Mouse (Mus musculus): ENCODE data around the gene Vps18.
A peak's percentile ranks its signal among the peaks of the same experiment; 100 is the strongest.

The Vps18 gene

DNA sequence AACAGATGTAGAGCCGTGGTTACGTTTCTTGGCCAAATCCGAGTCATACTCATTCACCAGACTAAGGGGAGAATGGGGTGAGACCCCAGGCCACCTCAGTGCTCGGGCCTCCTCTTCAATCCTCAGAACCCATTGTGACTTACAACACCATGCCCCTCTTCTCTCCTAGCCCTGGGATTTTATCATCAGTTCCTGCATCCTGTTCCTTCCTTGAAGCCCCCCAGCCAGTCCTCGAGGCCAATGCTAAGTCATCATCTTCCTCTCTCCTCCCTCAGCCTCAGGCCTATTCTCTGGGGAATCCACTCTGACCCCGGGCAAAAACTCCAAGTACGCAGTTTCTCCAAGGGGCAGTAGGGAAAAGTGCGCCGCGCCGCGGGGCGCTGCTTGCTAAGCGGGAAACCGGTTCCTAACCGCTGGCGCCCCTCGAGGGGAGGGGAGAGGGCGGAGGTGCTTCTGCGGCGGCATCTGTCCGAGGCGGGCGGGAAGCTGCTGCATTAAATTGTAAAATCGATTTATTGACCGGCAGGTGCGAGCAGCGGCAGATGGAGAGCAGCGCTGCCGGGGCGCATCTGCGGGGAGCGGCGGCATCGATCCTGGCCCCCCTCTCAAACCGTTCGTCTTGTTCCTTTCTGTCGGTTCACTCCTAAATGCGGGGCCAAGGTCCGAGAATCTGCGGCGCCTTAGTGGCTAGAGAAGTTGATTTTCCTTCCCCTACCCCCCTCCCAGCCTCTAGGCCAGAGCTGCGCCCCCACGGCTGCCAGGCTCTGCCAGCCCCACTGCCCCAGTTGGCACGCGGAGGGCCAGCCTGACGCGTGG is 33.4 kb downstream of the Vps18 start:
- DNase-seq (ENCODE audit: low spot score in 2 of 2), result no peak

GRCm38 (mm10) chr2:119322587-119323300 is 34.2 kb downstream of the Vps18 start:
- DNase-seq (ENCODE audit: low spot score in 2 of 2), result no peak

GRCm38 (mm10) chr2:119323866-119324575 is 35.5 kb downstream of the Vps18 start:
- no peak for DNase-seq (ENCODE audit: low spot score in 2 of 2)

DNA sequence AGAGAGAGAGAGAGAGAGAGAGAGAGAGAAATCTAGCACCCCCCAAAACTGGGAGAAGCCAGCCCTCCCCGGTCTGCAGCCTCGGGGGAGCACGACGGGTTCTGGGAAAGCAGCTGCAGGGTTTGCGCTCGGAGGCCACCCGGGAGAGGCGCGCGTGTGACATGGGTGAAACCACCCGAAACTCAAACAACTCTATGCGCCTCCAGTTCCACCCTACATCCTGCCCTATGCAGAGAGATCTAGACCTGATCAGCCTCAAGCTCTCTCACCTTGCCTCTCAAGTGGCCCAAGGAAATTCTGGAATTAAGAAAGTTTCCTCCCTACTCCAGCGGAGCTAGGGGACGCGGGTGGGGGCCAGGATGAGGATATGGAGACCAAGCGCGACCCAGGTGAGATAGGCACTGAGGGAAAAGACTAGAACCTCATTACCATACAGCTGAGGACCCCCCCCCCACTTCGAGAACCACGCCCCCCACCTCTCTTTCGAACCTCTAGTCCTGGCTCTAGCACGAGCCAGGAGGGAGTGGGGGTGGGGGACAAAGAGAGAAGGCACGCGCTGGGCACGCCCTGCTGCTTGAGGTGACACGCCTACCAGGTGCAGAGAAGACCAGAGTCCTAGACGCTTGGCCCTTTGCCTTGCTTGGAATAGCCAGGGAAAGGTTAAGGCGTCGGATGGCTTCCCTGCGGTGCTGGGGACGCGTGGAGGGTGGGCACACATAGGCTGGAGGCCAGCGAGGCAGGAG is 36.2 kb downstream of the Vps18 start:
- no peak for DNase-seq (ENCODE audit: low spot score in 2 of 2)

GRCm38 (mm10) chr2:119325568-119326143 is 37.1 kb downstream of the Vps18 start, which contains the start of gene Dll4:
Gene Dll4, plus strand, starts transcription at chr2:119325784.
- DNase-seq (ENCODE audit: low spot score in 2 of 2), result peak in 1 of 2 experiments; percentile 45

GRCm38 (mm10) chr2:119326161-119327101 is 37.9 kb downstream of the Vps18 start:
- DNase-seq (ENCODE audit: low spot score in 2 of 2), result peak in 1 of 2 experiments; percentile 34

DNA sequence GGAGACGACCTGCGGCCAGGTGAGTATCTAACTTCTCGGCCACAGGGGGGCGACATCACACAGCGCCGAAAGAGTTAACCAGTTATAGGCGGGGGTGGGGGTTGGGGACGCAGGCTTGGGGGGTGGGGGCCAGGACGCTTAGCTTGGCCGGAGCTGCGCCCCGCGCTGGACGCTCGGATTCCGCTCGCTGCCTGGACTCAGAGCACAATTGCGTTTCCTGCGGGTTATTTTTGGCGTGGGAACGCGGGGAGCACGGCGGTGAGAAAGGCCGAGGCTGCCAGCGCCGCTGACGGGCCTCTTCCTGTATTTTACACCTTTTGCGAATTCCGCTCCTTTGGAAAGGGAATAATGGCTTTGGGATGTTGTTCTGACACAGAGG is 38.6 kb downstream of the Vps18 start:
- no peak for DNase-seq (ENCODE audit: low spot score in 2 of 2)

DNA sequence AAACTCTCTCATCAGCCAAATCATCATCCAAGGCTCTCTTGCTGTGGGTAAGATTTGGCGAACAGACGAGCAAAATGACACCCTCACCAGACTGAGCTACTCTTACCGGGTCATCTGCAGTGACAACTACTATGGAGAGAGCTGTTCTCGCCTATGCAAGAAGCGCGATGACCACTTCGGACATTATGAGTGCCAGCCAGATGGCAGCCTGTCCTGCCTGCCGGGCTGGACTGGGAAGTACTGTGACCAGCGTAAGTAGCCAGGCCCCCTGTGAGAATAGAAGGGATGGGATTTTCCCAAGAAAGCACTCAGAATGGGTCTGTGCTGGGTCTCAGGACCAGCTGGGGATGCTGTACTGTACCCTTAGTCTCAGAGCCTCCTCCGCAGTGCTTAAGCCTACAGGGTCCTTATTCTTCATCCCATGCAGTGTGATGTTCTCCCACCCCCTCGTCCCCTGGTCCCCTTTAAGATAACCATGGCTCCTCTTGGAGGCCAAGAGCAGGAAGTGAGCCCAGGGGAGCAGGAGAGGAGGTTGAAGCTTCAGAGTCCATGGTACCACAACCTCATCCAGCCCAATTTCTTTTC is 39.5 kb downstream of the Vps18 start:
- no peak for DNase-seq (ENCODE audit: low spot score in 2 of 2)

DNA sequence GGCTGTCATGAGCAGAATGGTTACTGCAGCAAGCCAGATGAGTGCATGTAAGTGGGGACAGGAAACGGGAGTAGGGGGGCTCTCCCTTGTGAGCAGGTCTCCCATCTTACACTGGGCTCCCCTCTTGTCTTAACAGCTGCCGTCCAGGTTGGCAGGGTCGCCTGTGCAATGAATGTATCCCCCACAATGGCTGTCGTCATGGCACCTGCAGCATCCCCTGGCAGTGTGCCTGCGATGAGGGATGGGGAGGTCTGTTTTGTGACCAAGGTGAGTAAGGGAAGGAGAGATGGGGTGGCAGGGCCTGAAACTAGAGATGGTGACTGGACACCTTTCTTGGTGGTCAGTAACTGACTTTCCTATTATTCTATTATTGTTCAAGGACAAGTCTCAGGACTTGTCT is 40.0 kb downstream of the Vps18 start:
- no peak for DNase-seq (ENCODE audit: low spot score in 2 of 2)

GRCm38 (mm10) chr2:119329123-119329817 is 40.7 kb downstream of the Vps18 start:
- no peak for DNase-seq (ENCODE audit: low spot score in 2 of 2)

- DNase-seq (ENCODE audit: low spot score in 2 of 2), result no peak
These were observed 42.3 kb downstream of the Vps18 start for GRCm38 (mm10) chr2:119330795-119331194.

DNA sequence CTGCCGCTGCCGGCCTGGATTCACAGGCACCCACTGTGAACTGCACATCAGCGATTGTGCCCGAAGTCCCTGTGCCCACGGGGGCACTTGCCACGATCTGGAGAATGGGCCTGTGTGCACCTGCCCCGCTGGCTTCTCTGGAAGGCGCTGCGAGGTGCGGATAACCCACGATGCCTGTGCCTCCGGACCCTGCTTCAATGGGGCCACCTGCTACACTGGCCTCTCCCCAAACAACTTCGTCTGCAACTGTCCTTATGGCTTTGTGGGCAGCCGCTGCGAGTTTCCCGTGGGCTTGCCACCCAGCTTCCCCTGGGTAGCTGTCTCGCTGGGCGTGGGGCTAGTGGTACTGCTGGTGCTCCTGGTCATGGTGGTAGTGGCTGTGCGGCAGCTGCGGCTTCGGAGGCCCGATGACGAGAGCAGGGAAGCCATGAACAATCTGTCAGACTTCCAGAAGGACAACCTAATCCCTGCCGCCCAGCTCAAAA is 43.7 kb downstream of the Vps18 start:
- no peak for DNase-seq (ENCODE audit: low spot score in 2 of 2)

DNA sequence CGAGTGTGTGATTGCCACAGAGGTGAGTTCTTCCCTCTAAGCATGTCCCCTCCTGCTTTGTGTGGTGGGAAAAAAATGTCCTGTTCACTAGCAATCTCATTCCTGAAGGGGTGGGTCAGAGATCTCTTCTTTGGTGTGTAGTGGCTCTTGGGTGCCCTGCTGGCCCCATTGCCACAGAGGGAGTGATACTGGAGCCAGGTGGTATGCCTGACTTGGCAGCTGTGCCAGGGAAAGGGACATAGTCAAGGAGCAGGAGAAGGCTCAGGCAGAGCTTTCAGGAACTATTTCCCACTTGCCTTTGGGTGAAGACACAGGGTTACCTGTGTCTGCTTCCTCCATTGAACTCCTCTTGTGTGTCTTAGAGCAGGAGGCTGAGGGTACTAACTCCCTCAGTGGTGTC is 45.6 kb downstream of the Vps18 start:
- no peak for DNase-seq (ENCODE audit: low spot score in 2 of 2)

- no peak for DNase-seq (ENCODE audit: low spot score in 2 of 2)
These were observed 46.5 kb downstream of the Vps18 start for GRCm38 (mm10) chr2:119334964-119335525.

DNA sequence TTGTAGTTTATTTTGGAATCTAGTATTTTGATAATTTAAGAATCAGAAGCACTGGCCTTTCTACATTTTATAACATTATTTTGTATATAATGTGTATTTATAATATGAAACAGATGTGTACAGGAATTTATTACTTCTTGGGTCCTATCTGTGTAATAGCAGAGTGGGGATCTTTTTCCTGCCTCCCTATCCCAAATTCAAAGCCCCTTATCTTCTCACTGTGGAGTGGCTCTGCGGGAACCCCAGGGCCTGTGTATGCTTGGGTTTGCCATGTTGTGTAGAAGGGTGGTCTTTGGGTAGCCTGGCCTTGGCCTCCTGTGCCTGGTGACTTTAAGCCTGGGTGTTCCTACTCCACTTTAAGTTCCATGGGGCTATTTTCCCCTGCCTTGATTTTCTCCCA is 47.0 kb downstream of the Vps18 start:
- DNase-seq (ENCODE audit: low spot score in 2 of 2), result no peak

DNA sequence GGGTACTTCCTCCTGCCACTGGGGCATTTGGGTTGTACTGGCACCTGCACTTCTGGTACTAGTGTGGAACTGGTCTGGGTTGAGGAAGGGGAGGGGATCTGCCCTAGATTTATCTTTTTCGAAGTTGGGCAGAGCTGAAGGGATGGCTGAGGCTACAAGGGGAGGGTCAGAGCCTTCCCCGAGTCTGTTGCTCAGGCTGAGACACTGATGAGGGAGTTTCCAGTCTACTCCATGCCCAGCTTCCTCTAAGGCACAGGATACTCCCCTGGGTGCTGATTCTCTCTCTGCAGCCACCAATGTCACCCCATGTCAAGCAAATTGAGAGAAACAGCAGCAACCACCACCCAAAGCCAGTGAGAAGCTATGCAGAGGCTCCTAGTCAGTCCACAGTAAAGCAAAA is 47.5 kb downstream of the Vps18 start:
- DNase-seq (ENCODE audit: low spot score in 2 of 2), result no peak

- DNase-seq (ENCODE audit: low spot score in 2 of 2), result no peak
These were observed 47.9 kb downstream of the Vps18 start for GRCm38 (mm10) chr2:119336470-119336869.

DNA sequence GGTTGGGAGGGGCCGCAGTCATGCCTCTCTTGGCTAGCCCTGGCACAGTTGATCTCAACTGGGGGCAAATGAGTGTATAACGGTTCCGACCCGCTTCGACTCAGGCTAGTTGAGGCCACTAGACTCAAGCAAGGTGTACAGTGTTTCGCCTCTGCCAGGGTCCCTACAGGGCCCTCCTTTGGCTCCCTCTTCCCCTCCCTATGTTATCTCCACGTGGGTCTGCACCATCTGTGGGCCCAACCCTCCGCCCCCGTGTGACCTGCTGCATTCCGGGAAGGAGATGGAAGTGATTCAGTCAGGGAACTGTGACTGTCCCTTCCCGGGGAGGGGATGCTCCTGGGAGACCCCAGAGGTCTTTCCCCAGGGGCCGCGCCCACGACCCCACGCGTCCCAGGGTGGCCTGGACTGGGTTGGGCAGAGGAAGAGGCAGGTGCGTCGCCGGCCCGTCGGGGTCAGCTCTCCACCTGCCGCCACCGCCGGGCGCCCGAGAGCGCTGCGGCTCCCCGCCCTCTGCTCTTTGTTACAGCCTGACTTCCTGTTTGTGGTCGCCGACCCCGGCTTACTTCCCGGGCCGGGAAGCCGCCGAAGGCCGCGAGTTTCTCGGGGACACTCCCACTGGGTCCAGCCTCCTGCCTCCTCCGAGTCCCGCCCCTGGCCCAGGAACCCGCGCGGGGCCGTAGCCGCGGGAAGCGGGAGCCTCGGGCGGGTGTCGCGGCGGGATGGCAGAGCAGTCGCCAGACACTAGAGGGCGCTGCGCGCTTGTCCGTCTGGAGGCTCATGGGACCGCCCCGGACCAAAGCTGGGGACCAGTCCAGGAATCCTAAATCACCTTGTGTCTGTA is 49.1 kb downstream of the Vps18 start:
- peak; percentile 80 to 95 for DNase-seq (ENCODE audit: low spot score in 2 of 2)

All from urinary bladder, adult 18-20 months (tissue).